Mouse (Mus musculus) MEL (cell line): ENCODE results near the gene Sgms1. TPM values are rescaled to one million over a fixed set of nuclear protein-coding genes. Genes with fewer than 3 reads are reported as not detected.

ENCODE experiments used
- DNase-seq: peaks from one replicate; pipeline ENCODE4 v3.0.0; 2011; ENCODE audit warnings: low read depth, low spot score
- H3K27ac ChIP-seq: 2 replicates; pipeline ENCODE4 v1.5.1; 2012; ENCODE audit warnings: low read depth, mild to moderate bottlenecking, control low read depth, low read length, moderate library complexity; ENCODE audit not compliant: control insufficient read depth
- H3K27me3 ChIP-seq, 2 experiments: fragments of 150-350 bp in 1 of 2; sonication (generic) in 1 of 2; 2 replicates each; pipeline ENCODE4 v1.6.1; 2012; ENCODE audit warnings: low read length in 2 of 2, mild to moderate bottlenecking in 2 of 2, improper control_type of control experiment in 1 of 2, moderate library complexity in 1 of 2; ENCODE audit not compliant: insufficient read depth in 2 of 2, control insufficient read depth in 1 of 2
- H3K36me3 ChIP-seq, 2 experiments: 2 replicates each; pipeline ENCODE4 v1.6.1; 2012 to 2014; ENCODE audit warnings: low read length in 2 of 2, improper control_type of control experiment in 1 of 2, inconsistent platforms in 1 of 2, mild to moderate bottlenecking in 1 of 2; ENCODE audit not compliant: insufficient read depth in 2 of 2, control insufficient read depth in 1 of 2
- H3K4me1 ChIP-seq, 2 experiments: fragments of 150-350 bp in 1 of 2; sonication (generic) in 1 of 2; 2 replicates each; pipeline ENCODE4 v1.6.1; 2012; ENCODE audit warnings: low read length in 2 of 2, improper control_type of control experiment in 1 of 2, mild to moderate bottlenecking in 1 of 2; ENCODE audit not compliant: insufficient read depth in 2 of 2, control insufficient read depth in 1 of 2
- H3K4me3 ChIP-seq, 2 experiments: fragments of 150-350 bp in 1 of 2; sonication (generic) in 1 of 2; 2 replicates each; pipeline ENCODE4 v1.5.1; 2012; ENCODE audit warnings: low read depth in 2 of 2, low read length in 2 of 2, mild to moderate bottlenecking in 2 of 2, moderate library complexity in 2 of 2, control low read depth in 1 of 2, improper control_type of control experiment in 1 of 2; ENCODE audit not compliant: control insufficient read depth in 1 of 2, insufficient read depth in 1 of 2
- H3K79me2 ChIP-seq: 2 replicates; pipeline ENCODE4 v1.6.1; 2012; ENCODE audit warnings: mild to moderate bottlenecking, low read length, moderate library complexity; ENCODE audit not compliant: control insufficient read depth, poor library complexity, insufficient read depth
- H3K9ac ChIP-seq: 2 replicates; pipeline ENCODE4 v1.6.1; 2012; ENCODE audit warnings: low read depth, mild to moderate bottlenecking, control low read depth, low read length, moderate library complexity; ENCODE audit not compliant: control insufficient read depth, poor library complexity, severe bottlenecking
- H3K9me3 ChIP-seq: fragments of 150-350 bp; sonication (generic); replicated peaks from 2 replicates; pipeline ENCODE4 v1.6.1; 2012; ENCODE audit warnings: mild to moderate bottlenecking, low read length, improper control_type of control experiment, moderate library complexity; ENCODE audit not compliant: insufficient read depth
- BHLHE40 ChIP-seq: IDR thresholded peaks from 2 replicates; pipeline ENCODE4 v1.6.1; 2012; ENCODE audit warnings: low read depth, mild to moderate bottlenecking, inconsistent platforms, low read length, improper control_type of control experiment, borderline replicate concordance
- E2F4 ChIP-seq: IDR thresholded peaks from 2 replicates; pipeline ENCODE4 v1.6.1; 2011; ENCODE audit warnings: low read depth, low read length, improper control_type of control experiment, borderline replicate concordance
- ELF1 ChIP-seq: IDR thresholded peaks from 2 replicates; pipeline ENCODE4 v1.6.1; 2014; ENCODE audit warnings: low read depth, mild to moderate bottlenecking, inconsistent platforms, low read length, improper control_type of control experiment, moderate library complexity
- EP300 ChIP-seq, 2 experiments: IDR thresholded peaks; 2 replicates each; pipeline ENCODE4 v1.6.1; 2011; ENCODE audit warnings: improper control_type of control experiment in 2 of 2, low read length in 2 of 2, low read depth in 1 of 2, mild to moderate bottlenecking in 1 of 2
- ETS1 ChIP-seq: IDR thresholded peaks from 2 replicates; pipeline ENCODE4 v1.6.1; 2012; ENCODE audit warnings: low read depth, mild to moderate bottlenecking, inconsistent platforms, low read length, improper control_type of control experiment, moderate library complexity
- GABPA ChIP-seq: IDR thresholded peaks from 2 replicates; pipeline ENCODE4 v1.6.1; 2012; ENCODE audit warnings: low read depth, mild to moderate bottlenecking, inconsistent platforms, low read length, improper control_type of control experiment, moderate library complexity
- KAT2A ChIP-seq: conservative IDR thresholded peaks from 2 replicates; pipeline ENCODE4 v1.6.1; 2012; ENCODE audit warnings: low read depth, low read length, improper control_type of control experiment, inconsistent platforms
- MAX ChIP-seq: IDR thresholded peaks from 2 replicates; pipeline ENCODE4 v1.6.1; 2011; ENCODE audit warnings: low read length, improper control_type of control experiment
- MAZ ChIP-seq: IDR thresholded peaks from 2 replicates; pipeline ENCODE4 v1.6.1; 2012; ENCODE audit warnings: low read depth, mild to moderate bottlenecking, inconsistent platforms, low read length, improper control_type of control experiment
- MYC ChIP-seq: IDR thresholded peaks from 2 replicates; pipeline ENCODE4 v1.6.1; 2011; ENCODE audit warnings: low read depth, mild to moderate bottlenecking, low read length, improper control_type of control experiment, moderate library complexity
- POLR2A ChIP-seq, 2 experiments: IDR thresholded peaks; 2 replicates each; pipeline ENCODE4 v1.6.1; 2011 to 2012; ENCODE audit warnings: low read length in 2 of 2, mild to moderate bottlenecking in 2 of 2, control low read depth in 1 of 2, improper control_type of control experiment in 1 of 2, low read depth in 1 of 2, moderate library complexity in 1 of 2; ENCODE audit not compliant: control insufficient read depth in 1 of 2, insufficient read depth in 1 of 2, poor library complexity in 1 of 2
- POLR2AphosphoS2 ChIP-seq: IDR thresholded peaks from 2 replicates; pipeline ENCODE4 v1.6.1; 2011; ENCODE audit warnings: low read length, improper control_type of control experiment
- POLR2AphosphoS5 ChIP-seq: IDR thresholded peaks from 2 replicates; pipeline ENCODE4 v1.6.1; 2012; ENCODE audit warnings: low read depth, borderline replicate concordance, mild to moderate bottlenecking, inconsistent platforms, low read length, moderate library complexity, mixed read lengths
- SIN3A ChIP-seq: IDR thresholded peaks from 2 replicates; pipeline ENCODE4 v1.6.1; 2012; ENCODE audit warnings: low read length, improper control_type of control experiment, inconsistent platforms
- TAL1 ChIP-seq: IDR thresholded peaks from 2 replicates; pipeline ENCODE4 v1.6.1; 2012; ENCODE audit warnings: mild to moderate bottlenecking, inconsistent platforms, low read length, moderate library complexity, mixed read lengths
- ZKSCAN1 ChIP-seq: IDR thresholded peaks from 2 replicates; pipeline ENCODE4 v1.6.1; 2012; ENCODE audit warnings: low read depth, mild to moderate bottlenecking, inconsistent platforms, low read length, improper control_type of control experiment, moderate library complexity
- polyA plus RNA-seq, 2 experiments: library from polyadenylated mRNA; stranded (reverse) in 1 of 2; unstranded in 1 of 2; fragments of >175 nt in 1 of 2; fragments of >200 nt in 1 of 2; gene quantifications; 2 replicates each; pipeline versions ENCODE4 v1.2.1 to v1.2.4; 2012; ENCODE audit warnings: low replicate concordance in 2 of 2, low read depth in 1 of 2; ENCODE audit not compliant: insufficient read length in 2 of 2, insufficient read depth in 1 of 2, missing spikeins in 1 of 2
- total RNA-seq: library from RNA; depleted of rRNA; stranded (reverse); fragments of 300-350 nt; gene quantifications from 2 replicates; pipeline ENCODE4 v1.2.3, GENCODE M21; 2012

Sgms1 gene
- total and polyA plus RNA-seq, 3 experiments, result 16.3 to 18.5 TPM; not detected in 1

- H3K4me1 ChIP-seq, result peaks cover 0 to 5% of the 10 kb centered on the region in 2 experiments; a peak in 2 of 4 replicates
- TF ChIP-seq SIN3A, result no peak
- no peak for TF ChIP-seq POLR2AphosphoS5
- no peak for TF ChIP-seq TAL1
Observed at GRCm38 (mm10) chr19:32291130-32291529, 98.4 kb downstream of the Sgms1 start.

GRCm38 (mm10) chr19:32288895-32289294, 100.6 kb downstream of the Sgms1 start:
- no peaks in the 10 kb centered on the region for H3K9me3 ChIP-seq
- H3K36me3 ChIP-seq, result no peaks in the 10 kb centered on the region; a peak in 1 of 4 replicates
- H3K9ac ChIP-seq, result no peak overlapping the region
- H3K79me2 ChIP-seq, result no peaks in the 10 kb centered on the region
- DNase-seq, result no peak
- H3K4me3 ChIP-seq, result no peak overlapping the region
- peaks cover 0 to 5% of the 10 kb centered on the region in 2 experiments; a peak in 2 of 4 replicates for H3K4me1 ChIP-seq
- H3K27ac ChIP-seq, result no peak overlapping the region
- TF ChIP-seq ETS1 (no peak), POLR2AphosphoS2 (no peak), MYC (no peak), E2F4 (no peak), MAZ (no peak), GABPA (no peak), POLR2AphosphoS5 (no peak), POLR2A (IDR thresholded peaks at IDR 0.05; ENCODE audit: control insufficient read depth in 1 of 2, insufficient read depth in 1 of 2, low read depth in 1 of 2, low read length in 2 of 2, poor library complexity in 1 of 2) (no peak)
- H3K27me3 ChIP-seq, result no peaks in the 10 kb centered on the region

More at GRCm38 (mm10) chr19:32291130-32291529, 98.4 kb downstream of the Sgms1 start:
- Histone ChIP-seq H3K27me3 (no peaks in the 10 kb centered on the region), H3K9ac (no peak overlapping the region), H3K36me3 (no peaks in the 10 kb centered on the region; a peak in 1 of 4 replicates), H3K9me3 (no peaks in the 10 kb centered on the region), H3K27ac (no peak overlapping the region), H3K4me3 (no peak overlapping the region), H3K79me2 (no peaks in the 10 kb centered on the region)
- DNase-seq, result no peak

- Histone ChIP-seq H3K79me2 (no peaks in the 10 kb centered on the region), H3K4me1 (peaks cover 4 to 5% of the 10 kb centered on the region in 2 experiments), H3K9me3 (no peaks in the 10 kb centered on the region), H3K27me3 (no peaks in the 10 kb centered on the region), H3K36me3 (no peaks in the 10 kb centered on the region; a peak in 1 of 4 replicates), H3K27ac (no peak overlapping the region), H3K4me3 (no peak overlapping the region), H3K9ac (no peak overlapping the region)
- DNase-seq, result no peak
- TF ChIP-seq ZKSCAN1 (no peak), MAX (no peak), TAL1 (no peak), KAT2A (no peak), ELF1 (no peak), BHLHE40 (no peak), EP300 (IDR thresholded peaks at IDR 0.05; ENCODE audit: low read depth in 1 of 2, low read length in 2 of 2) (no peak)
Observed at GRCm38 (mm10) chr19:32287839-32288238, 101.7 kb downstream of the Sgms1 start.
